Mouse (Mus musculus): Measurements from ENCODE around the gene Hist1h1c.

DNA sequence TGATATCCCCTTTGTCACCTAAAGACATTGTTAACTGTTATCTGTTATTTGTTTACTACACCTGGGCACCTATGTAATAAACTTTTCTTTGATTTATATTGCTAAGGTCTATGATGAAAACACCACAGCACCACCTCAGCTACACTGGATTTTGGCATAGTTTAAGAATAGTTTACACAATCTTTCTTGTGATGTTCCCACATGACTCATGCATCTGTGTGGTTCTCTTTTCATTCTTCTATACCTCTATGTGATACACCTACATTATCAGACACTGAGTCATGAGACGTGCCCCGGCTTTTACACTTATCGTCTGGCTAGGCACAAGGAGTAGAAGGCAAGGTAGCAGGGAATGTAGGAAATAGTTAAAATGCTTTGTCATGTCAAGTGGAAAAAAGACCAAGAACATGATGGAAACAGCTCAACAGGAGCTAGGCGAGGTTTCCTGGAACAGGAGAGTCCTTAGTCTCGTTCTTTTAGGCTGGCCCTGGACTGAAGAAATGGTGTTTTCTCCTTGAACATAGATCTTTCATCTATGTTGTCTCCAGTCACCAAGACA, 11.0 kb downstream of the Hist1h1c start:
- no peak for TF ChIP-seq CTCF (IDR thresholded peaks at IDR 0.05; ENCODE audit: borderline replicate concordance, extremely low read depth, insufficient read depth, insufficient read length)
- TF ChIP-seq POLR2A (IDR thresholded peaks at IDR 0.05; ENCODE audit: borderline replicate concordance, extremely low read depth, insufficient read depth, insufficient read length, poor library complexity, severe bottlenecking): no peak

Data from brain, embryonic 14.5 days (tissue).